Mouse (Mus musculus) intestine, postnatal 0 days (tissue): ENCODE measurements around the gene Tmprss12. TPM values are rescaled to one million over a fixed set of nuclear protein-coding genes. Genes with fewer than 3 reads are reported as not detected.
A peak's percentile ranks its signal among the peaks of the same experiment; 100 is the strongest.
"Not testable (repeated sequence)": the region's sequence is repeated elsewhere in the genome, so short reads cannot be mapped to it uniquely, and the experiment has no call there.

Source experiments
- ATAC-seq: fragments of 200-750 bp; cut with Nextera tagmentation; 2 replicates; pipeline ENCODE4 v1.8.0; 2017; ENCODE audit warnings: mild to moderate bottlenecking, moderate TSS enrichment, moderate library complexity
- H3K27ac ChIP-seq: fragments of 300-500 bp; sonication (generic); 2 replicates; pipeline ENCODE4 v1.5.1; 2014; ENCODE audit warnings: mild to moderate bottlenecking, low read depth, low read length, moderate library complexity
- H3K27me3 ChIP-seq: fragments of 300-500 bp; sonication (generic); replicated peaks from 2 replicates; pipeline ENCODE4 v1.6.1; 2014; ENCODE audit warnings: low read length, mixed read lengths; ENCODE audit not compliant: control insufficient read depth, insufficient read depth
- H3K36me3 ChIP-seq: fragments of 300-500 bp; sonication (generic); 2 replicates; pipeline ENCODE4 v1.6.1; 2014; ENCODE audit warnings: mild to moderate bottlenecking, moderate library complexity; ENCODE audit not compliant: control insufficient read depth, insufficient read depth
- H3K4me1 ChIP-seq: fragments of 300-500 bp; sonication (generic); replicated peaks from 2 replicates; pipeline ENCODE4 v1.6.1; 2014; ENCODE audit warnings: antibody characterized with exemption, low read length, mixed read lengths; ENCODE audit not compliant: control insufficient read depth, insufficient read depth
- H3K4me2 ChIP-seq: fragments of 300-500 bp; sonication (generic); replicated peaks from 2 replicates; pipeline ENCODE4 v1.6.1; 2014; ENCODE audit warnings: low read depth, mild to moderate bottlenecking, moderate library complexity
- H3K4me3 ChIP-seq: fragments of 300-500 bp; sonication (generic); 2 replicates; pipeline ENCODE4 v1.5.1; 2014; ENCODE audit warnings: low read depth, low read length
- H3K9ac ChIP-seq: fragments of 300-500 bp; sonication (generic); 2 replicates; pipeline ENCODE4 v1.6.1; 2014; ENCODE audit warnings: mild to moderate bottlenecking, low read depth, low read length
- H3K9me3 ChIP-seq: fragments of 300-500 bp; sonication (generic); 2 replicates; pipeline ENCODE4 v1.6.1; 2016; ENCODE audit warnings: mixed run types; ENCODE audit not compliant: control insufficient read depth
- CTCF ChIP-seq: sonication (generic); IDR thresholded peaks from 2 replicates; pipeline ENCODE4 v1.5.1; 2016; ENCODE audit warnings: low read depth, mild to moderate bottlenecking, control low read depth, antibody characterized with exemption, moderate library complexity
- WGBS: fragments of 180-500 bp; shearing (Covaris S2); extraction: QIAGEN DNeasy Blood & Tissue Kit; methylation state at CpG from one replicate; pipeline ENCODE4 v1.1.7; 2014; 5-methylcytosine and 5-hydroxymethylcytosine counted together
- polyA plus RNA-seq: library from polyadenylated mRNA; unstranded; fragments of >200 nt; fragmentation: Nextera tagmentation; extraction: Ambion mirVana; gene quantifications from 2 replicates; pipeline ENCODE4 v1.2.1, GENCODE M21; 2015

The Tmprss12 gene
- polyA plus RNA-seq, 1 experiment from 2014 or later = not detected

GRCm38 (mm10) chr15:100324021-100324591, 43.5 kb downstream of the Tmprss12 start:
- H3K4me2 ChIP-seq = no peak overlapping the region
- no peak for TF ChIP-seq CTCF
- no peaks in the 10 kb centered on the region for H3K36me3 ChIP-seq
- no peak overlapping the region for H3K27ac ChIP-seq
- no peak overlapping the region for H3K4me3 ChIP-seq
- H3K9ac ChIP-seq = no peak overlapping the region
- H3K27me3 ChIP-seq = no peaks in the 10 kb centered on the region
- no peaks in the 10 kb centered on the region for H3K9me3 ChIP-seq
- WGBS = 79% methylated on average over 12 of the region's 12 CpGs
- H3K4me1 ChIP-seq = 0 out of 2 replicates have a peak, but pooled peaks cover 5% of the 10 kb centered on the region
- no peak for ATAC-seq

DNA sequence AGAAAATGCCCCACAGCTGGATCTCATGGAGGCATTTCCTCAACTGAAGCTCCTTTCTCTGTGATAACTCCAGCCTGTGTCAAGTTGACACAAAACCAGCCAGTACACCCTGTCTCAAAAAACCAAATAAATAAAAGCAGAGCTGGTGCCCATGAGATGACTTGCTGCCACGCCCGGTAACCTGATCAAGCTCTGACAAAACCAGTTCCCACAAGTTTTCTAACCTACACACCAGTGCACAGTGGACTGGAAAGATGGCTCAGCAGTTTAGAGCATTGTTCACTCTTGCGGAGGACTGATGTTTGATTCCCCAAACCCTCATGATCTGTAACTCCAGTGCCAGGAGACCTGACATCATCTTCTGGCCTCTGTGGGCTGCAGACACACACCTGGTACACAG, 44.6 kb downstream of the Tmprss12 start:
- ATAC-seq = no peak
- no peak for TF ChIP-seq CTCF
- no peak overlapping the region for H3K9ac ChIP-seq
- H3K27ac ChIP-seq = no peak overlapping the region
- no peaks in the 10 kb centered on the region for H3K9me3 ChIP-seq
- no peaks in the 10 kb centered on the region for H3K36me3 ChIP-seq
- H3K4me2 ChIP-seq = no peak overlapping the region
- H3K4me1 ChIP-seq = 0 out of 2 replicates have a peak, but pooled peaks cover 3% of the 10 kb centered on the region
- H3K4me3 ChIP-seq = no peak overlapping the region
- H3K27me3 ChIP-seq = no peaks in the 10 kb centered on the region
- 84% methylated on average over 3 of the region's 3 CpGs for WGBS

DNA sequence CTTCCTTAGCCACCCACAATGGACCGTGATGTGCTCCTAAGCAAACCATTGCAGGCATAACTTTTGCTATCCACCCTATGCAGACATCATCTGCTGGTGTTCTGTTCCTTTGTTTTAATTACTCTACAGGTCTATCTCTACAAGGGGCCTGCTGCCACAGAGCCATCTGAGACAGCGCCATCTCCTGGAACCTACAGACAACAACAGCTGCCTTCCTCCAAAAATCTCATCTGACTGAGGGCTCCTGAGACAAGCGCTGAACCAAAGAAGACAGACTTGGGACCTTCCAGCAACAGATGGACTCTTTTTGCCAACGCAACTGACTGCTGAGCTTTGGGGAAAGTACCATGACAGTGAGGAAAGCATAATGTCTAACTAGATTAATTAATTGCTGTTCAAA, 47.5 kb downstream of the Tmprss12 start:
- not testable (repeated sequence) for ATAC-seq, H3K9ac ChIP-seq
- TF ChIP-seq CTCF = peak; percentile 33

DNA sequence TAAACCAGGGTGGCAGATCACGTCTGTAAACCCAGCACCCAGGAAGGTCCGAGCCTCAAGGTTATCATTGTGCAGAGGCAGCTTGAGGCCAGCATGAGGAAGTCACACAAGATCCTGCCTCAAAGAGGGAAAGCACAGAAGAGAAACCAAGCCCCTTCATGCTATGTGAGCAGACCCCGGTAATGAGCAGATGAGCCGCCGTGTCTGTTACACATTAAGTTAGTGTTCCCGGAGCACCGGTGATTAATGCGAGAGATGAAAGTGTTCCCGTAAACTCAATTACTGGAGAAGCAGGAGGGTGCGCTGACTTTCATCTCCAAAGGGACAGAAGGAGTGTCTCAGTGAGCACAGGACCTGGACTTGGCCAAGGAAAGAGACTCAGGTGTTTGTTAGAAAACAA, 48.7 kb downstream of the Tmprss12 start:
- not testable (repeated sequence) for ATAC-seq, H3K27ac ChIP-seq
- 63% methylated on average over 10 of the region's 10 CpGs for WGBS

More for the DNA sequence above, 47.5 kb downstream of the Tmprss12 start:
- not testable (repeated sequence) for H3K4me3 ChIP-seq, H3K27me3 ChIP-seq, H3K27ac ChIP-seq, H3K4me1 ChIP-seq, H3K36me3 ChIP-seq, H3K4me2 ChIP-seq, H3K9me3 ChIP-seq
- 64% methylated on average over 3 of the region's 4 CpGs for WGBS

DNA sequence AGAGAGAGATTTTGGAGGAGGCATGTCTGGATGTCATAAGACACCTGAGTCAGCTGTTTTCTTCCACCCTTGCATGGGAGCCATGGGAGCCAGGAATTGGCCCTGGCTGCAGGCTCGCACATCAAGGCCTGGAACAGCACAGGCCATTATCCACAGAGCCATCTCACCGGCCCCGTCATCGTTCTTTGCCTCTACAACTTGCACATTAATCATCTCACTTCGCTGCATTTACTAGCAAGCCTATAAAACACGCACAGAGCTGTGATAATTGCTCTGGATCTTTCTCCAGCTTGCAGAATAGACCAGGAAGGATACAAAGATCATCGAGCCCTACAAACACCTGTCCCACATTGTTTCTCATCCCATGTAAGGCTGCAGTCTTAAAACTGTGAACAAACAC, 50.1 kb downstream of the Tmprss12 start:
- 63% methylated on average over 7 of the region's 7 CpGs for WGBS
- Histone ChIP-seq H3K9ac (no peak overlapping the region), H3K27me3 (no peaks in the 10 kb centered on the region), H3K4me1 (no peaks in the 10 kb centered on the region), H3K27ac (no peak overlapping the region), H3K4me2 (no peak overlapping the region), H3K9me3 (no peaks in the 10 kb centered on the region), H3K36me3 (no peaks in the 10 kb centered on the region), H3K4me3 (no peak overlapping the region)
- ATAC-seq = no peak
- TF ChIP-seq CTCF = no peak

More for the DNA sequence above, 48.7 kb downstream of the Tmprss12 start:
- H3K36me3 ChIP-seq, H3K4me1 ChIP-seq, H3K9me3 ChIP-seq, H3K9ac ChIP-seq, H3K4me2 ChIP-seq, H3K4me3 ChIP-seq, H3K27me3 ChIP-seq: not testable (repeated sequence)

DNA sequence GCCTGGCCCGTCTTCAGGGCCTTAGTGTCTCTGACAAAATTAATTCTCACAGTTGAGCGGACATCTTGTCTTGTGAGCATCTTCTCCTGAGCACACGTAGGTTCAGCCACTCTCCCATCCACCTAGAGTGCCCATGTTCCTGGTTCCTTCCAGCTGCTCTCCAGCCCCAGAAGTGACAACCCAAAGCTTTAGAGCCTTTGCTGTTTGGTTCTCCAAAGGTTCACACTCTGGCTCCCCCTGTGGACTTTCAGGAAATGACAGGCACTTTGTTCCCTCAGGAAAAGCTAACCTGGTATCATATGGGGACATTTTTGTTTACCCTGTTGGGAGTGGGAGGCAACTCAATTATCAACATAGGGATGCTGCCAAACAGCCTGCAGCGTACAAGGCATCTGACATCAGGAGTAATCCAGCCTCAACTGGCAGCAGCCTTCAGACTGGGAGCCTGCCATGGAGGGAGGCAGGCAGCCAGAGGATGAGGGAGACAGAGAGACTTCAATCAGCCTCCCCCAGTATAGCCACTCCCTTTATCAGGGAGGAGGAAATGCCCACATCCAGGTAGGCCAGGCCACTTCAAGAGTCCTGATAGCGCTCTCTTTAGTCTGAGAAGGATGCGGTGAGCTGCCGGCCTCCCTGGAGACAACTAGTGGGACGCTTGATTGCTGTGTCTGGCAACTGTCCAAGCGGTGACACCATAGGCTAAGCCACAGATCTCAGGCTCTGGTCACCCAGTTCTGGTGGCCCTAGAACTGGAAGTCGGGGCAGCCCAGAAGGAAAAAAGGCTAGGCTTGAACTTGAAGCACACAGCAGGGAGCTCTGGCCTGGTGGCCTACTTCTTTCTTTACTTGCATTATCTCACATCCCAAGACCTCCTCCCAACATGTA, 51.7 kb downstream of the Tmprss12 start:
- H3K4me3 ChIP-seq, H3K36me3 ChIP-seq, H3K27ac ChIP-seq, H3K9ac ChIP-seq, H3K9me3 ChIP-seq, H3K27me3 ChIP-seq, H3K4me1 ChIP-seq, H3K4me2 ChIP-seq: not testable (repeated sequence)
- WGBS = 75% methylated on average over 3 of the region's 10 CpGs
- peak; percentile 25; the same call in 1 of the 2 replicates for ATAC-seq
- TF ChIP-seq CTCF = peak; percentile 35
